Mouse (Mus musculus): ENCODE measurements around the gene 1700010B08Rik. TPM values are rescaled to one million over a fixed set of nuclear protein-coding genes. Genes with fewer than 3 reads are reported as not detected.

The 1700010B08Rik gene
- polyA plus RNA-seq, 1 experiment from 2014 or later: not detected

DNA sequence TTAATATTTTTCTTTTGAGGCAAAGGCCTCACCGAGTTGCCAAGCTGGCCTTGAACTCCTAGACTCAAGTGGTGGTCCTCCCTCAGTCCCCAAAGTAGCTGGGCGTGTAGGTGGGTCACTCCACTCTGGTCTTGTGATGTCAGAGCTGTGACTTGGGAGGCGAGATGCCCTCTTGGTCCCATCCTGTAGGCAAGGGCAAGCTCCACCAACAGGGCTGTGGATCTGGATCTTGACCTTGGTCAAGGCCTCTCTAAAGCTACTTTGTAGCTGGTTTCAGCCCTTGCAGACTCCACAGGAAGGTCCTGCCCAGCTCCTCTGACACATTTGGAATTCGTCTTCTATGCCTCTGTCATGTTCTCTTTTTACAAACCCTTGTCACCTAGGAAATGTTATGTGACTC, 6.6 kb downstream of the 1700010B08Rik start:
- Histone ChIP-seq H3K4me3 (no peak overlapping the region), H3K4me1 (replicated peaks) (peaks cover 26% of the 10 kb centered on the region), H3K36me3 (no peaks in the 10 kb centered on the region), H3K27me3 (ENCODE audit: insufficient read depth, poor library complexity, severe bottlenecking) (no peaks in the 10 kb centered on the region), H3K9me3 (no peaks in the 10 kb centered on the region), H3K27ac (peak overlapping the region; percentile 47)
- no peak for DNase-seq (ENCODE audit: low spot score)
- WGBS: 85% methylated on average over 4 of the region's 4 CpGs

DNA sequence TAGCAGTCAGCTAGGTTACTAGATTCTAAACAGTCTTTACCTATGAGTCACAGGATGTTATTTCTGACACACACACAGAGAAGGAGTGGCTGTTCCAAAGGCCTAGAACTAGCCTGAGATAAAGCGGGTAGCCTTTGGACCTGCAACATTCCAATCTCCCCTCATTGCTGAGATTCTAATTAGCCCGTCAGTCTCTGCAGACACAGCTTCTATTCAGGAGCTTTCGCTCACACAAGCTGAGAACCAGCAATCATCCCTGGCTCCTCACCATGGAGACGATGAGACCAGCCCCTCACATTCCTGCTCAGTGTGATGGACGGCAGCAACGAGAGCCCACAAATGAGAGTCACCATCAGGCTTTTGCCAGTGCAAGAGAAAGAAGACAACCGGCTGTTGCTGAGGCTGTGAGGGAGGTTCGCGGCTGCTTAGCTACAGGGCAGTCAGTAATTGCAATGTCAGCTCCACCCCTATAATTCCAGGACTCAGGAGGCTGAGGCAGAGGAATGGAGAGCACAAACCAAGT, 11.3 kb downstream of the 1700010B08Rik start:
- 13% methylated on average over 9 of the region's 9 CpGs for WGBS
- Histone ChIP-seq H3K4me1 (replicated peaks) (peaks cover 29% of the 10 kb centered on the region), H3K36me3 (no peaks in the 10 kb centered on the region), H3K27ac (peak overlapping the region; percentile 76), H3K9me3 (no peaks in the 10 kb centered on the region), H3K27me3 (ENCODE audit: insufficient read depth, poor library complexity, severe bottlenecking) (0 out of 2 replicates have a peak, but pooled peaks cover 4% of the 10 kb centered on the region), H3K4me3 (0 out of 2 replicates have a peak overlapping the region, but pooled peaks have one; percentile 6)
- peak; percentile 79 for DNase-seq (ENCODE audit: low spot score)

- H3K4me1 ChIP-seq (replicated peaks): peaks cover 48% of the 10 kb centered on the region
- no peak overlapping the region for H3K4me3 ChIP-seq
- H3K27me3 ChIP-seq (ENCODE audit: insufficient read depth, poor library complexity, severe bottlenecking): 0 out of 2 replicates have a peak, but pooled peaks cover 4% of the 10 kb centered on the region
- H3K27ac ChIP-seq: no peak overlapping the region
- no peak for DNase-seq (ENCODE audit: low spot score)
- H3K36me3 ChIP-seq: peaks cover 11% of the 10 kb centered on the region
- H3K9me3 ChIP-seq: no peaks in the 10 kb centered on the region
- 67% methylated on average over 2 of the region's 2 CpGs for WGBS
Observed at GRCm38 (mm10) chr2:173734426-173734825, 15.2 kb downstream of the 1700010B08Rik start.

DNA sequence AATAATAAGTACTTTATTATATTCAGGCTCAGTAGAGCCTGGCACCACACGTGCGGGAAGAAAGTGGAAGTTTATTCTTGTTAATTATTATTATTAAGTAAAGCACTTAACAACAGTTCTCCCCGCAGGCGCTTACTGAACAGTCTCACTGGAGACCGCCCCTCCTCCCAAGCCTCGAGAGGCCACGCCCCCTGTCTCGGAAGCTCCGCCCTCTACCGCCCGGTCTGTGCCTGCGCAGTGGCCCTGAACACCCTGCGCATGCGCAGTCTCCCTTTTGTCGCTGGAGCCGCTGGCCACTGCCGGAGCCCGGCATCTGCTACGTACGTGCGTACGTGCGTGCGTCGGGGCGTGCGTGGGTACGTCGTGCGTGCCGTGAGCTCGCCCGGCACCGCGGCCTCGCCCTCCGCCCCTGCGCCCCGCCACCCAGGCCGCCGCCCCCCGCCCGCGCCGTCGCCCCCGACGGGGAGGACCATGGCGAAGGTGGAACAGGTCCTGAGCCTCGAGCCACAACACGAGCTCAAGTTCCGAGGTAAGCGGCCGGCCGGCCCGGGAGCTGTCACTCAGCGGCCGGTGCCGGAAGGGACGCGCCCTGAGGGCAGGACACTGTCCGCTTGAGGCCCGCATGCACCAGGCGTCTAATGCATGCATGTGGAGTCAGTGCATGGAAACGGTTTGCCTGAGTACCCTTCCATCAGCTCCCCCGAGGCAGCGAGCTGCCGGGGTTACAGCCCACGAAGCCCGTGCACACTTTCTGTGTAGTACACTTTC, 18.2 kb downstream of the 1700010B08Rik start, which contains the start of gene Vapb:
Gene Vapb, plus strand, starts transcription at position 290 of the 768 bp plus-strand sequence.
- H3K27ac ChIP-seq: peak within 1 kb of the TSS; percentile 95

DNA sequence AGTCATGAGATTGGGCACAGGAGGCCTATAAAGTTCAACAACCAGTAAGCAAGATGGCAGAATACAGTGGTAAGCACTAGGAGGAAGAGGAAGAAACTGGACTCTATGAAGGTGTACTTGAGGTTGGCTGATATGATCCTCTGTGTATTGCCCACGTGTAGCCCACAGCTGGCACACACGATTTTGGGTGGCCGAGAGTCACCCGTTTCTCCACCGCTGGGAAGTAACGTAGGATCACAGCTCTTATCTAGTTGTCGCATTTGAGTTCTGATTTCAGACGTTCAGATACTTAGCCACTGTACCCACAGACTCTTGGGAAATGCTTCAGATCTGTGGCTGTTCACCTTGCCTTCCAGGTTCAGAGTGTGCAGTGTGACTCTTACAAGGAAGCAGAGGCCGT, 19.0 kb downstream of the 1700010B08Rik start:
- Histone ChIP-seq H3K4me3 (peak overlapping the region; percentile 89), H3K36me3 (peaks cover 22% of the 10 kb centered on the region), H3K9me3 (no peaks in the 10 kb centered on the region), H3K27me3 (ENCODE audit: insufficient read depth, poor library complexity, severe bottlenecking) (no peaks in the 10 kb centered on the region), H3K4me1 (replicated peaks) (peaks cover 29% of the 10 kb centered on the region), H3K27ac (peak overlapping the region; percentile 95)
- no peak for DNase-seq (ENCODE audit: low spot score)
- WGBS: 87% methylated on average over 9 of the region's 9 CpGs

More for the DNA sequence above, 18.2 kb downstream of the 1700010B08Rik start, which contains the start of gene Vapb:
- peaks cover 30% of the 10 kb centered on the region for H3K4me1 ChIP-seq (replicated peaks)
- H3K4me3 ChIP-seq: peak within 1 kb of the TSS; percentile 89
- WGBS: 1% methylated on average over 70 of the region's 70 CpGs
- H3K9me3 ChIP-seq: no peaks in the 10 kb centered on the region
- 0 out of 2 replicates have a peak, but pooled peaks cover 4% of the 10 kb centered on the region for H3K27me3 ChIP-seq (ENCODE audit: insufficient read depth, poor library complexity, severe bottlenecking)
- peak; percentile 99 for DNase-seq (ENCODE audit: low spot score)
- peaks cover 22% of the 10 kb centered on the region for H3K36me3 ChIP-seq

GRCm38 (mm10) chr2:173739107-173739506, 19.9 kb downstream of the 1700010B08Rik start:
- no peak overlapping the region for H3K4me3 ChIP-seq
- H3K27me3 ChIP-seq (ENCODE audit: insufficient read depth, poor library complexity, severe bottlenecking): no peaks in the 10 kb centered on the region
- no peak overlapping the region for H3K27ac ChIP-seq
- peaks cover 32% of the 10 kb centered on the region for H3K4me1 ChIP-seq (replicated peaks)
- WGBS: 87% methylated on average over 7 of the region's 7 CpGs
- no peak for DNase-seq (ENCODE audit: low spot score)
- H3K9me3 ChIP-seq: no peaks in the 10 kb centered on the region
- peaks cover 22% of the 10 kb centered on the region for H3K36me3 ChIP-seq

DNA sequence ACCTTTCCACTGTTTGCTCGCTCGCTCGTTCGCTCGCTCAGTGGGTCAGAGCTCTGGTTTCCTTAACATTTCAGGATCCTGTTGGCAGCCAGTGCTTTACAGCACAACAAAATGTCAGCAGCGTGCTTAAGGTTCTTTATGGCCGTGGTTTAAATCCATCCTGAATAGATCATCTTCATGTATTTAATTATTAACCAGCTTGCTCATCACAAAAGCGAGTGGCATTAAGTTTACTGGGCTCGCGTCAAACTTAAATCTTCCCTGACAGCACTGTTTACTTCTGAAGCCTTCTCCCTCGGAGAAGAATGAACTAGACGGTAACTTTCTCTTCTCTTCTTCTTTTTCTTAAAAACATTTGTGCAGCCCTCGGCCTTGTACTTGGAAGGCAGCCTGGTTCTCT, 22.9 kb downstream of the 1700010B08Rik start:
- no peak overlapping the region for H3K27ac ChIP-seq
- peaks cover 35% of the 10 kb centered on the region for H3K36me3 ChIP-seq
- whole genome bisulfite sequencing: 90% methylated on average over 13 of the region's 13 CpGs
- H3K9me3 ChIP-seq: peaks cover 2% of the 10 kb centered on the region; the same call in 1 of the 2 replicates
- no peaks in the 10 kb centered on the region for H3K27me3 ChIP-seq (ENCODE audit: insufficient read depth, poor library complexity, severe bottlenecking)
- peaks cover 33% of the 10 kb centered on the region for H3K4me1 ChIP-seq (replicated peaks)
- no peak overlapping the region for H3K4me3 ChIP-seq
- DNase-seq (ENCODE audit: low spot score): no peak

DNA sequence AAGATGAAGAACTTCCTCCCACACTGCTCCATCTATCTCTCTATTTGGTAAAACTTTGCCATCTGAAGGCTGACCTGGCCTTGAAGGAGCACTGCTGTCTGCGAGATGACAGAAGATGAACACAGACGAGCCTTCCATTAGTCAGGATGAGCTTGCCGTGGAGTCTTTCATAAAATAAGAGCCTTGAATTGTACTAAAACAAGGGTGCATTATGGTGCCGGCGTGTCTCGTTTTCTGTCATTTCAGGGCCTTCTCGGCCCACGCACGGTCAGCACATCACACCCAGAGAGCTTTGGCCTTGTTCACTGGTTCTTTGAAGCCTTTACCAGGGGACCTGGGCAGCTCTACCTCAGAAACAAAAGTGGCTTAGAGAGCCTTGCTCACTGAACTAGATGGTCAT, 23.5 kb downstream of the 1700010B08Rik start:
- Histone ChIP-seq H3K4me1 (replicated peaks) (peaks cover 31% of the 10 kb centered on the region), H3K36me3 (peaks cover 40% of the 10 kb centered on the region), H3K4me3 (no peak overlapping the region), H3K9me3 (peaks cover 5% of the 10 kb centered on the region; the same call in 1 of the 2 replicates), H3K27me3 (ENCODE audit: insufficient read depth, poor library complexity, severe bottlenecking) (no peaks in the 10 kb centered on the region), H3K27ac (no peak overlapping the region)
- WGBS: 92% methylated on average over 9 of the region's 9 CpGs
- DNase-seq (ENCODE audit: low spot score): no peak

DNA sequence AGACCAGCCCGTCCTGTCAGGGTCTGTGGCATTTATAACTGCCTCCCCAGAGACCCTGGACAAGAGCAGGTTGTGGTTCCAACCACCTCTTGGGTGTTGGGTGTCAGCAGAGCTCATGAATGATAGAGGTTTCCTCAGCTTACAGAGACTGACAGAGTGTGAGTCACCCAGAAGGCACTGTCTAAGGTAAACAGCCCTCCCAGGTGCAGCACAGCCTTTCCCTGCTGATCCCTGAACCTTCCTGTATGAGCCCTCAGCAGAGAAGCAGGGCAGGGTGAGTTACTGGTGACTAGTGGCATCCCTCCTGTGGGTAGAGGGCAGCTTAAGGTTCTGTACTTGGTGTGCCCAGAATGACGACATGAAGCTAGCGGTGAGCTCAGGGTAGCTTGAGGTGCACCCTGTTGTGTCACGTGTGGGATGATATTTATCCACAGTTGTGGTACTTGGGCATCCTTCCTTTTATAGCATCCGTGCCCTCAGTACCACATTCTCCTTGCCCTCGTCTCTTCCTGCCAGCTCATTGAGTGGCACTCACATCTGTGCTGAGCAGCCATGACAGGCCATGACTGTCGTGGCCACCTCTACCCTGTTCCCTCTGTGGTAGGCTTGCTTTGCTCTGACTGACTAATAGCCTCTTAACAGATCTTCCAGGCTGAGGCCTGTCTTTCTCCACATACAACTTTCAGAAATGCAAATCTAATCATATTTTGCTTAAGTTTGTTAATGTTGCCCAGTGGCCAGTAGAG, 25.0 kb downstream of the 1700010B08Rik start:
- no peak for DNase-seq (ENCODE audit: low spot score)
- WGBS: 89% methylated on average over 7 of the region's 7 CpGs
- Histone ChIP-seq H3K27ac (no peak overlapping the region), H3K9me3 (peaks cover 5% of the 10 kb centered on the region; the same call in 1 of the 2 replicates), H3K36me3 (peaks cover 31% of the 10 kb centered on the region), H3K27me3 (ENCODE audit: insufficient read depth, poor library complexity, severe bottlenecking) (no peaks in the 10 kb centered on the region), H3K4me1 (replicated peaks) (peaks cover 16% of the 10 kb centered on the region), H3K4me3 (no peak overlapping the region)

- Histone ChIP-seq H3K9me3 (peaks cover 5% of the 10 kb centered on the region; the same call in 1 of the 2 replicates), H3K36me3 (peaks cover 22% of the 10 kb centered on the region), H3K4me1 (replicated peaks) (0 out of 2 replicates have a peak, but pooled peaks cover 3% of the 10 kb centered on the region), H3K27me3 (ENCODE audit: insufficient read depth, poor library complexity, severe bottlenecking) (no peaks in the 10 kb centered on the region), H3K4me3 (no peak overlapping the region), H3K27ac (no peak overlapping the region)
- DNase-seq (ENCODE audit: low spot score): no peak
- 90% methylated on average over 2 of the region's 2 CpGs for WGBS
Observed at GRCm38 (mm10) chr2:173748961-173749659, 29.9 kb downstream of the 1700010B08Rik start.

DNA sequence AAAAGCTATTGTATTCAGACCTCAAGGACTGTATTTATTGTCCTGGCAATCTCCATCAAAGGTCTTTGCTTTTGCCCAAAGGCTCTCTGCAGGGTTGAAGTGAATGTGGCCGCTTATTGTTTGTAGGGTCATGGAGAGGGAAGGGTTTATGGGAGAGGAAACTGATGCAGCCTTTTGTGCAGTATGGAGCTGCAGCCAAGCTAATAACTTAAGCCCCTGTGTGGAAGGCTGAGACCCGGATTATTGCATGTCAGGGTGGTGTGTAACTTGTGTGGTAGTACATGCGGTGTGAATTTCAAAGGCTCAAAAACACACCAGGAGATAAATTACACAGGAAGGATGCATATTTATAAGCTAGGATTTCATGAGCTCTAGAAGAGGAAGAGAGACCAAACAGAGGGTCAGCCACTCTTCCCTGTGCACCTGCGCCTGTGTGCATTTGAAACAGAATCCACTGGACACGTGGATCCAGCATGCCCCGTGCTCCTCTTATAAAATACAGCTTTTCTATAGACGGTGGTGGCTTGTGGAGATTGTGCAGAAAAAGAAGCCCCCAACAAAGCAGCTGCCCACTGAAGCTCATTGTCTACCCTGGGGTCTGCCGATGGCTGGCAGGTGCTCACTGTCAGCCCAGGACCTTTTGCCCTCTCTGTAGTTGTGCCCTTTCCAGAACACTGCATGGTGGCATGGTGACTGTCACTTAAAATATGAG, 36.4 kb downstream of the 1700010B08Rik start:
- no peak for DNase-seq (ENCODE audit: low spot score)
- 49% methylated on average over 8 of the region's 8 CpGs for WGBS

More for the DNA sequence above, 36.4 kb downstream of the 1700010B08Rik start:
- H3K4me3 ChIP-seq: no peak overlapping the region
- H3K4me1 ChIP-seq (replicated peaks): peaks cover 42% of the 10 kb centered on the region
- H3K27me3 ChIP-seq (ENCODE audit: insufficient read depth, poor library complexity, severe bottlenecking): no peaks in the 10 kb centered on the region
- peak overlapping the region; percentile 80 for H3K27ac ChIP-seq
- no peaks in the 10 kb centered on the region for H3K9me3 ChIP-seq
- H3K36me3 ChIP-seq: no peaks in the 10 kb centered on the region

All from hindbrain, embryonic 10.5 days (tissue).